Mouse (Mus musculus) CH12F3 (cell line): ENCODE data around the gene Ceacam5.

Source experiments
- in situ Hi-C: fragments of 300-500 bp; cut with MboI; formaldehyde crosslinking; loops from 2 replicates; pipeline ENCODE4 v1.14.3; 2020; ENCODE audit warnings: low sequenced_read_pairs

Gene Ceacam5

DNA sequence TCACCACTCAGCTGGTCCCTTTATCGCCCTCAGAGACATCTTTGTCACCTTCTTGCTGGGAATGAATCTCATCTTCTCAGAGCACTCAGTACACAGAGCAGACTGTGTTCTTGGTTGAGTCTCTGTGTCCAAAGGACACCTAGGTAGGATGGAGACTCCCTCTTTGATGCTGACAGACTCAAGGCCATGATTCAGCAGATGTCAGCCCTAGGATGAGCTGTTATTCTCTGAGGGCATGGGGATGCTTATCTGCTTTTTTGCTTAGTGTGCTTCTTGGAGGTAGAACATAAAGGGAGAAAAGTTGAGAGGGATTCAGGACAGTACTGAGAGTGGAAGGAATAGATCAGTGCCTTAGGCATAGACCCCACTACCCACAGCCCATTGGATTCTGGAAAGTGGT, at the start of gene Ceacam5:
Ceacam5 (plus strand) TSS at position 301 of the 400 bp plus-strand sequence.
- in situ Hi-C loops: no loop called here
